Mouse (Mus musculus) urinary bladder, postnatal 10 days (tissue): Measurements from ENCODE around the gene Itih4.

Source experiments
- DNase-seq: peaks from one replicate; pipeline ENCODE4 v3.0.0; 2022; ENCODE audit warnings: low spot score

The Itih4 gene

DNA sequence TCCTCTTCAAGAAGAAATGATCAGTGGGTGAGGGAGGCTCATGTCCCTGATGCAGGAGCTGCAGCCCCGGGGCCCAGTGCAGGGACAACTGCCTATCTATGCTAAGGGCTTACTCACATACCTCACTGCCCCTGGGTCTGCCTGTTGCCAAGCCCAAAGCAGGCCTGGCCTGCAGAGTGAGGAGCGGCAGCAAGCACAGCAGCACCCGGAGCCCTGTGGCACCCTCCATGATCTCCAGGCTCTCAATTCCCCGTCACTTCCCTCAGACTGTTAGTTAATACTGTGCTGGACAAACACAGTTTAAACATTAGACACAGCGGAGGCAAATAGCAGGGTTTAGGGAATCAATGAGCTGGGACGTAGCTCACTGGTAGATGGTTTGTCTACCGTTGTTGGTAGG lies 56.8 kb downstream of the Itih4 start, which contains the start of gene Itih1:
TSS of gene Itih1 (minus strand) at position 252 of the 400 bp plus-strand sequence.
- DNase-seq: no peak

- DNase-seq: peak; percentile 30
These were observed 57.8 kb downstream of the Itih4 start for GRCm38 (mm10) chr14:30943860-30944674.

DNA sequence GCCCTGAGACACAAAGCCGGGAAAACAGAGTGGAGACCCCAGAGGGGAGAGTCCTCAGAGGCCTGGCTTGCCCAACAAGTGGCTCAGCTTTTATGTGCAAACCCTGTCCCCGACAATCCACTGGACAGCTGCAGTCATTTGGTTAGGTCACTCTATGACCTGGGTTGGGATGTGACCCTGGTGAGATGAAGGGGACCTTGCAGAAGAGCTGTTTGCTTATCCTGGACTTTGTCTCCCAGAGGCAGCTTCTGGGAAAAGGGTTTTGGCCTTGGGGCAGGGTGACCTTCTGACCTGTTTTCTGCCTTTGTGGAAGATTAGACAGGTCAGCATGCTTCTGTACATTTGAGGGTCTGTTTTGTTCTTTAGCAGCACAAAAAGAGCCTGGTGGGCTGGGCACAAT lies 58.5 kb downstream of the Itih4 start:
- no peak for DNase-seq

- DNase-seq: no peak
These were observed 63.7 kb downstream of the Itih4 start for GRCm38 (mm10) chr14:30949986-30950385.

GRCm38 (mm10) chr14:30951154-30951825 lies 65.0 kb downstream of the Itih4 start, which contains the start of gene Nek4:
Gene Nek4 (plus strand): TSS chr14:30951377.
- DNase-seq: peak; percentile 82
